Mouse (Mus musculus) heart, embryonic 14.5 days (tissue): Measurements from ENCODE around the gene Enoph1. TPM values are rescaled to one million over a fixed set of nuclear protein-coding genes. Genes with fewer than 3 reads are reported as not detected.

Experiments
- ATAC-seq: fragments of 200-750 bp; cut with Nextera tagmentation; 2 replicates; pipeline ENCODE4 v1.8.0; 2017; ENCODE audit warnings: low read depth, moderate TSS enrichment; ENCODE audit not compliant: insufficient number of reproducible peaks, insufficient read depth, low FRiP score
- H3K27ac ChIP-seq, 2 experiments: fragments of 200-500 bp in 1 of 2; fragments of 300-500 bp in 1 of 2; sonication (generic) in 1 of 2; replicated peaks in 1 of 2; 2 replicates each; pipeline ENCODE4 v1.5.1; 2012 to 2014; ENCODE audit warnings: low read depth in 2 of 2, low read length in 2 of 2, control low read depth in 1 of 2, mild to moderate bottlenecking in 1 of 2, mixed read lengths in 1 of 2; ENCODE audit not compliant: control insufficient read depth in 1 of 2, insufficient read depth in 1 of 2
- H3K27me3 ChIP-seq: fragments of 300-500 bp; sonication (generic); 2 replicates; pipeline ENCODE4 v1.6.1; 2014; ENCODE audit warnings: mild to moderate bottlenecking, low read length, control low read depth; ENCODE audit not compliant: control insufficient read depth, insufficient read depth
- H3K36me3 ChIP-seq: fragments of 300-500 bp; sonication (generic); 2 replicates; pipeline ENCODE4 v1.6.1; 2014; ENCODE audit warnings: mild to moderate bottlenecking, control low read depth, low read length, mixed read lengths; ENCODE audit not compliant: control insufficient read depth, insufficient read depth
- H3K4me1 ChIP-seq, 2 experiments: fragments of 200-500 bp in 1 of 2; fragments of 300-500 bp in 1 of 2; sonication (generic) in 1 of 2; 2 replicates each; pipeline ENCODE4 v1.6.1; 2012 to 2014; ENCODE audit warnings: low read length in 2 of 2, control low read depth in 1 of 2, mixed read lengths in 1 of 2; ENCODE audit not compliant: control insufficient read depth in 2 of 2, insufficient read depth in 2 of 2
- H3K4me2 ChIP-seq: fragments of 300-500 bp; sonication (generic); 2 replicates; pipeline ENCODE4 v1.6.1; 2014; ENCODE audit warnings: mild to moderate bottlenecking, low read length
- H3K4me3 ChIP-seq, 2 experiments: fragments of 200-500 bp in 1 of 2; fragments of 300-500 bp in 1 of 2; sonication (generic) in 1 of 2; 2 replicates each; pipeline ENCODE4 v1.5.1; 2012 to 2014; ENCODE audit warnings: low read length in 2 of 2, mild to moderate bottlenecking in 2 of 2, control low read depth in 1 of 2, low read depth in 1 of 2, moderate library complexity in 1 of 2; ENCODE audit not compliant: control insufficient read depth in 1 of 2, insufficient read depth in 1 of 2
- H3K9ac ChIP-seq: fragments of 300-500 bp; sonication (generic); 2 replicates; pipeline ENCODE4 v1.6.1; 2014; ENCODE audit warnings: mild to moderate bottlenecking, low read length
- H3K9me3 ChIP-seq: fragments of 300-500 bp; sonication (generic); 2 replicates; pipeline ENCODE4 v1.6.1; 2016; ENCODE audit warnings: low read length, control low read depth; ENCODE audit not compliant: control insufficient read depth
- WGBS: fragments of 180-500 bp; shearing (Covaris S2); extraction: QIAGEN DNeasy Blood & Tissue Kit; methylation state at CpG from one replicate; pipeline ENCODE4 v1.1.7; 2014; 5-methylcytosine and 5-hydroxymethylcytosine counted together
- polyA plus RNA-seq: library from polyadenylated mRNA; unstranded; fragments of >200 nt; fragmentation: Nextera tagmentation; extraction: Ambion mirVana; gene quantifications from 2 replicates; pipeline ENCODE4 v1.2.1, GENCODE M21; 2014

Gene Enoph1
- polyA plus RNA-seq, 1 experiment from 2014 or later, result 24.3 TPM

DNA sequence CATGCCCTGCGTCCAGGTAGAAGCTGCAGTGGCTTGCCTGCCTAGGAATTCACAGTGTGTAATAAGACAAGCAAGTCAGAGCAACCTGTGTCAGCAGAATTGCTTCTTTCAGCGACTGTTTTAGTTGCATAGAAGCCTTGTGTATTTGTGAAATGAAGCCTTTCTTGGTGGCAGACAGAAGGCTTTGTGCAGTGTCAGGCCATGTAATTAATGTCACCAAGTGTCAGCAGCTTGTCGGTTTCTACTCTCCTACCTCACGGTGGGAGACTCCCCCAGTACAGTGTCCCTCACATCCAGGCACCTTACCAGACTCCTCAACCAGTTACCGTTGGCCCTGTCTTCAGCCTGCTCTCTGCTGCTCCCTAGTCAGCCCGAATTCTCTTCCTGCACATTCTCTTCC lies 19.5 kb downstream of the Enoph1 start:
- Histone ChIP-seq H3K9ac (no peak overlapping the region), H3K36me3 (peaks cover 52% of the 10 kb centered on the region), H3K9me3 (no peaks in the 10 kb centered on the region), H3K4me1 (peaks cover 16 to 22% of the 10 kb centered on the region in 2 experiments), H3K4me3 (no peak overlapping the region), H3K27me3 (no peaks in the 10 kb centered on the region), H3K27ac (no peak overlapping the region), H3K4me2 (no peak overlapping the region)
- ATAC-seq, result no peak
- 75% methylated on average over 6 of the region's 6 CpGs for WGBS

DNA sequence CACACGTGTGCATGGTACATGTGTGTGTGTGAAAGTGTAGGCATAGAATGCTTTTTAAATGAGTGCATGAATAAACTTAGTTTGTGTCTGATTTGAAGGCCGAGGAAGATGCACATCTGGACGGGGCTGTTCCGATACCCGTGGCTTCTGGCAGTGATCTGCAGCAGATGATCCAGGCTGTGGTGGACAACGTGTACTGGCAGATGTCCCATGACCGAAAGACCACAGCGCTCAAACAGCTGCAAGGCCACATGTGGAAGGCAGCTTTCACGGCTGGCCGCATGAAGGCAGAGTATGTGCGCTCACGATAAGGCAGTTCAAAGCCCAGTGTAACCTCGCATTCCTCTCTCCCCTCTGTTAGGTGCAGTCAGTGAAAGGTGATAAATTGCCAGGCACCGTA lies 21.1 kb downstream of the Enoph1 start:
- H3K27me3 ChIP-seq, result no peaks in the 10 kb centered on the region
- peaks cover 2 to 7% of the 10 kb centered on the region in 2 experiments for H3K4me1 ChIP-seq
- WGBS, result 94% methylated on average over 14 of the region's 14 CpGs
- no peaks in the 10 kb centered on the region for H3K9me3 ChIP-seq
- no peak overlapping the region for H3K9ac ChIP-seq
- H3K27ac ChIP-seq, result no peak overlapping the region
- no peak overlapping the region for H3K4me3 ChIP-seq
- no peak for ATAC-seq
- H3K36me3 ChIP-seq, result peaks cover 66% of the 10 kb centered on the region
- no peak overlapping the region for H3K4me2 ChIP-seq

DNA sequence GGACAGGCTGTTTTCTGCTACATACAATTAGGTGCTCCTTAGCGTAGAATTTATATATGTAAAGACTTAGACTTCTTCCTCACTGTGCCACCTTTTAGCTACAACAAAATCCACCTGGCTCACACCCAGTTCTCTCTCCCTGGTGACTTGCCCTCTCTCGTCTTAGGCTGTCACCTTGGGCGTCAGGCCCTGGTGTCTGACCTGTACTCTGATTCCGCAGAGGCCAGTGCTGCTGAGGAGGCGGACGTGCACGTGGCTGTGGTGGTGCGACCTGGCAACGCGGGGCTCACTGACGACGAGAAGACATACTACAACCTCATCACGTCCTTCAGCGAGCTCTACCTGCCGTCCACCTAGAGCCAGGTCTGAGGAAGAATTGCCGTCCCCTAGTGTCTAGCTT lies 27.8 kb downstream of the Enoph1 start:
- Histone ChIP-seq H3K9ac (no peak overlapping the region), H3K27me3 (no peaks in the 10 kb centered on the region), H3K4me1 (no peaks in the 10 kb centered on the region), H3K4me2 (no peak overlapping the region), H3K4me3 (no peak overlapping the region), H3K9me3 (no peaks in the 10 kb centered on the region), H3K36me3 (peaks cover 64% of the 10 kb centered on the region), H3K27ac (no peak overlapping the region)
- no peak for ATAC-seq
- WGBS, result 87% methylated on average over 16 of the region's 16 CpGs

DNA sequence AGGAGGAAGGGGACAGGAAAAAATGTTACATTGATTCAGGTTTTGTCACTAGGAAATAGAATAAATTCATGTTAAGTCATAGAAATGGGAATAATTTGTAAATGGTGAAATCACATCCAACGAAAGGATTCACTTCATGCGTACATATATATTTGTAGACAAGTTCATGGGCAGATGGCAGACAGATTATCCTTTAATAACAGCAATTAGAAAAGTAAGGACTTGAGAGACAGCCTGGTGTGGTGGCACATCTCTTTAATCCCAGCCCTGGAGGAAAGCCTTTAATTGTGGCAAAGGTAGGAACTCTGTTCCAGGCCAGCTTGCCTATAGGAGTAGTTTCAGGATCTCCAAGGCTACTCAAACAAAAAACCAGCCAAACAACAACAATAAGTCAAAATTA lies 29.7 kb downstream of the Enoph1 start:
- H3K4me3 ChIP-seq, result no peak overlapping the region
- no peaks in the 10 kb centered on the region for H3K4me1 ChIP-seq
- no peaks in the 10 kb centered on the region for H3K9me3 ChIP-seq
- H3K27ac ChIP-seq, result no peak overlapping the region
- no peak overlapping the region for H3K4me2 ChIP-seq
- H3K36me3 ChIP-seq, result peaks cover 61% of the 10 kb centered on the region
- no peak overlapping the region for H3K9ac ChIP-seq
- 96% methylated on average over 2 of the region's 2 CpGs for WGBS
- no peaks in the 10 kb centered on the region for H3K27me3 ChIP-seq
- no peak for ATAC-seq

DNA sequence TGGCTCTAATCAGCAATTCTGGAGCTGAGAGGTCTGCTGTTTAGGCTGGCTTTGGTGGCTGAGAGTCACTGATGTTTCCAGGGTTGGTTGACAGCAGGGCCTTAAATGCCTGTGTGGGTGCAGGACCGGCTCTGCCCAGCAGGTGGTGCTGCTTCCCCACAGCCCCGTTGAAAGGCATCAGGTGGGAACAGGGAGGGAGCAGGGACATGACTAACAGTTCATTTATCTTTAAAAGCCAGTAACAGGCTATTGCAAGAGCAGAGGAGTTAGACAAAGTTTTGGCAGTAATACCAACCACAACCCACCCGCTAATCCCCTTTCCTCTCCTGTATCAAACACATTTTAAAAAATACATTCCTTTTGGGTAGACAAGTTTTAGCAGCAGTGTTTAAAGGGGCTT lies 30.5 kb downstream of the Enoph1 start:
- no peak overlapping the region for H3K4me3 ChIP-seq
- no peak overlapping the region for H3K27ac ChIP-seq
- H3K4me1 ChIP-seq, result no peaks in the 10 kb centered on the region
- no peak overlapping the region for H3K9ac ChIP-seq
- 20% methylated on average over 3 of the region's 3 CpGs for WGBS
- no peak for ATAC-seq
- H3K36me3 ChIP-seq, result peaks cover 55% of the 10 kb centered on the region
- H3K27me3 ChIP-seq, result no peaks in the 10 kb centered on the region
- H3K4me2 ChIP-seq, result no peak overlapping the region
- no peaks in the 10 kb centered on the region for H3K9me3 ChIP-seq

DNA sequence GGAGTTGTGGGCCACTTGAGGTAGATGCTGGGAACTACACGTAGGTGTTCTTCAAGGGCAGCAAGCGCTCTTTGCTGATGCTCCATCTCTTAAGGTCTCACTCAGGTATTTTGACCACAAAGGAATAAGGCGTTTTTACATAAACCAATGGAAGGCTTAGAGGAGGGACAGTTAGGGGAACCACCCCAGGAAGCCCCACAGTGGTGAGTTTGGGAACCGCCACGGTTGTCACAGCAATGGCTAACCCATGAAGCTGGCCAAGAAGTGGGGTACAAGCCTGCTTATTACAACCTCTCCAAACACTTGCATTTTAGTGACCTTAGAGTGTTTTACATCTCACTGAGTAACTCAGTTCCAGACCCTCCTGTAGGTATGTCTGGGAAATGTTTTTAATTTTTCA lies 31.8 kb downstream of the Enoph1 start:
- Histone ChIP-seq H3K9ac (no peak overlapping the region), H3K4me1 (no peaks in the 10 kb centered on the region), H3K4me3 (no peak overlapping the region), H3K9me3 (no peaks in the 10 kb centered on the region), H3K4me2 (no peak overlapping the region), H3K27me3 (no peaks in the 10 kb centered on the region), H3K36me3 (peaks cover 43% of the 10 kb centered on the region), H3K27ac (no peak overlapping the region)
- 90% methylated on average over 5 of the region's 5 CpGs for WGBS
- ATAC-seq, result no peak

DNA sequence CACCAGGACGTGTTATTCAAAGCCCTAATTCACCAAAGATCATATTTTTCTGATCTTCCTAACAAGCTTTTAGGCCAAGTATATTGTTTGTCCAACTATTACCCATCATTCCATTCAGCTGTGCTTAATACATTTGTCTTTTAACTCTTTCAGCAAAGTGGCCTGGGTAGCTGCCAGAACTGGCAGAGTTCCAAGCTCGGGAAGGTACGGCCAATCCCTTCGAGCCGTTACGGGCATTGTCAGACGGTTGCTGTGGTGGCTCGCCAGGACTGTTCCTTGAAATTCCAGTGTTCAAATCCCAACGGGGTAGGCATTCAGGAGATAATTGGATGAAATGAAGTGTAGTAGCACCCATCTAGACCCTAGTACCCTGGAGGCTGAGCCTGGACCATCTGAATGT lies 32.8 kb downstream of the Enoph1 start:
- ATAC-seq, result no peak
- WGBS, result 78% methylated on average over 9 of the region's 9 CpGs

DNA sequence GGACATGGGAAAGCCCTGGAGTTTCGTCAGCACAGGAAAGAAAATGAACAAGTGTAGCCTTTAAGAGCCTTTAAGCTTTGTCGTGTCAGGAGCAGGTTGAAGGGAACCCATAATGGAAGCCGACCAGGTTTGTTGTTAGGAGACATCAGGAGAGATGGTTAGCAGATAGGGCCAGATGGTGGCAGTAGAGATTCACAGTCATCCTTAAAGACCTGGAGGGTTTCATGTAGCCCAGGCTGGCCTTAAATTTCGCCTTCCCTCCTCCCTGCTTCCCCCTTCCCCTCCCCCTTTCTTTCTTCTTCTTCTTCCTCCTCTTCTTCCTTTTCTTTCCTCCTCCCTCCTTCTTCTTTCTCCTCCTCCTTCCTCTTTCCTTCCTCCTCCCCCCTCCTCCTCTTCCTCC lies 34.8 kb downstream of the Enoph1 start:
- H3K27me3 ChIP-seq, result no peaks in the 10 kb centered on the region
- no peak for ATAC-seq
- H3K4me3 ChIP-seq, result no peak overlapping the region
- peaks cover 0 to 6% of the 10 kb centered on the region in 2 experiments; a peak in 1 of 4 replicates for H3K4me1 ChIP-seq
- WGBS, result 63% methylated on average over 4 of the region's 4 CpGs
- H3K9ac ChIP-seq, result no peak overlapping the region
- H3K36me3 ChIP-seq, result peaks cover 20% of the 10 kb centered on the region
- no peaks in the 10 kb centered on the region for H3K9me3 ChIP-seq
- no peak overlapping the region for H3K4me2 ChIP-seq
- no peak overlapping the region for H3K27ac ChIP-seq

More for the DNA sequence above, 32.8 kb downstream of the Enoph1 start:
- Histone ChIP-seq H3K27me3 (no peaks in the 10 kb centered on the region), H3K4me1 (no peaks in the 10 kb centered on the region), H3K27ac (no peak overlapping the region), H3K4me2 (no peak overlapping the region), H3K9ac (no peak overlapping the region), H3K4me3 (no peak overlapping the region), H3K36me3 (peaks cover 35% of the 10 kb centered on the region), H3K9me3 (no peaks in the 10 kb centered on the region)
